Mouse (Mus musculus): ENCODE measurements around the gene Shc4.
A peak's percentile ranks its signal among the peaks of the same experiment; 100 is the strongest.

Shc4 gene

GRCm38 (mm10) chr2:125724086-125724430 lies at the start of gene Shc4:
Gene Shc4, minus strand, starts transcription at chr2:125724148.
- peak; percentile 11; the same call in 1 of the 2 replicates for ATAC-seq (ENCODE audit: insufficient number of reproducible peaks, low FRiP score, low TSS enrichment)

- 0 out of 2 replicates have a peak, but pooled peaks have one; percentile 36 for ATAC-seq (ENCODE audit: insufficient number of reproducible peaks, low FRiP score, low TSS enrichment)
Measured at GRCm38 (mm10) chr2:125765029-125765428, 41.1 kb upstream of the Shc4 start.

DNA sequence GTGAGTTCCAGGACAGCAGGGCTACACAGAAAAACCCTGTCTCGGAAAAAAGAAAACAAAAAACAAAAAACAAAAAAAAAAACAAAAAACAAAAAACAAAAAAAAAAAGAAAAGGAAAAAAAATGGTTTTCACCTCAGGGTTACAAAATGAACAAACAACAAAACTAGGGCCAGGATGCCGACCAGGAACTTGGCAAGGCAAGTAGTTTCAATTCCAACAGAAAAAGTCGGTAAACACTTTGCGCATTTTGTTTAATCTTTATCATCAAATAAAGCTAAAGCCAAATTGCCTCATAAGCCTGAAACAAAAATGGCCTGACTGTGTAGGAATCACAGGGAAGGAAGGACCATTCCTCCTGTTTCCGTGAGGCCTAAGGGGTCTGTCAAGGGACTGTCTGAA lies 40.6 kb upstream of the Shc4 start:
- ATAC-seq (ENCODE audit: insufficient number of reproducible peaks, low FRiP score, low TSS enrichment): no peak

- ATAC-seq (ENCODE audit: insufficient number of reproducible peaks, low FRiP score, low TSS enrichment): no peak
Measured at GRCm38 (mm10) chr2:125749330-125749729, 25.4 kb upstream of the Shc4 start.

GRCm38 (mm10) chr2:125739338-125739737 lies 15.4 kb upstream of the Shc4 start:
- no peak for ATAC-seq (ENCODE audit: insufficient number of reproducible peaks, low FRiP score, low TSS enrichment)

DNA sequence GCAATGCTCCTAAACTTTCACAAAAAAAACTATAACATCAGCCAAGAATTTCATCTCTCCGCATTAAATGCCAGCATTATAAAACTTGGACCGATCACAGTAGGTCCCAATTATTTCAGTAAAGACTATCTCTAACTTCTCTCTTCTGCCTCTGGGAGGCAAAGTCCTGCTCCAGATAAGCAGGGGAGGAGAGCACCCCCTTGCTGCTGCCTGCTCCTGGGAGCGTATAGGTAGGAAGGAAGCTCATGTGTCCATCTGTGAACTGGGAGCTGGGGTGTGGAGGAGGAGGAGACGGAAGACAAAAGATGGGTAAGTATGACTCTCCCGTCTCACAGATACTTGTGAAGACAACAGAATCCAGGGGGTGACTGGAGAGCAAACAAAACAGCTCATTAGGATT lies 14.8 kb upstream of the Shc4 start:
- ATAC-seq (ENCODE audit: insufficient number of reproducible peaks, low FRiP score, low TSS enrichment): no peak

- no peak for ATAC-seq (ENCODE audit: insufficient number of reproducible peaks, low FRiP score, low TSS enrichment)
Measured at GRCm38 (mm10) chr2:125736025-125736343, 12.0 kb upstream of the Shc4 start.

- ATAC-seq (ENCODE audit: insufficient number of reproducible peaks, low FRiP score, low TSS enrichment): no peak
Measured at GRCm38 (mm10) chr2:125735333-125736024, 11.5 kb upstream of the Shc4 start.

GRCm38 (mm10) chr2:125734741-125735140 lies 10.8 kb upstream of the Shc4 start:
- no peak for ATAC-seq (ENCODE audit: insufficient number of reproducible peaks, low FRiP score, low TSS enrichment)

- ATAC-seq (ENCODE audit: insufficient number of reproducible peaks, low FRiP score, low TSS enrichment): peak; percentile 93
Measured at GRCm38 (mm10) chr2:125731763-125732560, 8.0 kb upstream of the Shc4 start.

DNA sequence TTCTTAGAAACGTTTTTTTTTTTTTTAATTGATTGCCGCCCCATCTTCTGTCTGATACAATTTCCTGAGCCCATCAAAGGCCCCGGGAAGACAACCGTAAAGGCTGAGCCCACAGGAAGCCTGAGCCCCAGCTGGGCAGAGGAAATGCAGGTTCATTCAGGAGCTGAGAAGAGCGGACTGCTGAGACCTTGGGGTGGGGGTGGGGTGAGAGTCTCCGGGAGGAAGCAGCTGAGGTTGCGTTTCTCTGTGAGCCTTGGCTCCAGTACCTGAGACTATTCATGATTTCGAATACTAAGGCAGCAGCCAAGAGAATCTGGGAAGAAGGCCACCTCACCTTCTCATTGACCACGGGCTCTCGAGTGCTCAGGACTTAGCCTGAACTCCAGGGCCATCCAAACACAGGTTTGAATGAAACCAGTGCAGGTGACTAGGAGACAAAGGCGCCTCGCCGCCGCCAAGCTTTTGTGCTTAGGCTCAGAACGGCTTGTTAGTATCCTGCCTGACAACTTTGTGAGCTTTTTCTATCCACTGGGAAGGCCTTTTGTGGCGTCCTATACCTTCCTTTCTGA lies 682 bp upstream of the Shc4 start:
- peak; percentile 32; the same call in 1 of the 2 replicates for ATAC-seq (ENCODE audit: insufficient number of reproducible peaks, low FRiP score, low TSS enrichment)

DNA sequence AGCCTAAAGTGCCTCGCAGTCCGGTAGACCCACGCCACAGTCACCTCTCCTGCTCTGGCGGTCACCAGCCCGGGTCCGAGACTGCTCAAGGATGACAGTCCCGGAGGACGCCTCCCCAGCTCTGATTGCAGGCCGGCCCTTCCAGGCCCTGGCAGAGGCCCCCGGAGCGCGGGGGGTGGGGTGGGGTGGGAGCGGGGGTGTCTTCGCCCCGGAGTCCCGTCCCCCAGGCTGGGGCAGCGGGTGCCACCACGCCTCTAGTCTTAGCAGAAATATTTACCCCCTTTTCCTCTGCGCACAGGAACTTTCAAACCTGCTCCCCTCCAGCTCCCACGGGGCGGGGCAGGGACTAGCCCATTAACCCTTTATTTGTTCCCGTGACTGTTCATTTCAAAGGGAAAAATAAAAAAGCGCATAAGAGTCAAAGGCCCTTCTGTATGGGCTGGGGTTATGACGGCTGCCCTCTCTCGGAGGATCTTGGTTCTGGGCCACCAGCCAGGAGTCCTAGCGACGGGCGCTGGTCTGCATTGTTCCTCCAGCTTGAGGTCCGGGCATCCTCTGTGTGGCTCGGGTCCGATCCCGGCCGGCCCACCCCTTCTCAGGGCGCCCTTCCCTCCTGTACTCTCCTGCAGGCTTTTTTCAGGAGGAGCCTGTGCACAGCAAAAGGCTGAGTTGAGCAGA lies 401 bp downstream of the Shc4 start:
- ATAC-seq (ENCODE audit: insufficient number of reproducible peaks, low FRiP score, low TSS enrichment): peak; percentile 41

DNA sequence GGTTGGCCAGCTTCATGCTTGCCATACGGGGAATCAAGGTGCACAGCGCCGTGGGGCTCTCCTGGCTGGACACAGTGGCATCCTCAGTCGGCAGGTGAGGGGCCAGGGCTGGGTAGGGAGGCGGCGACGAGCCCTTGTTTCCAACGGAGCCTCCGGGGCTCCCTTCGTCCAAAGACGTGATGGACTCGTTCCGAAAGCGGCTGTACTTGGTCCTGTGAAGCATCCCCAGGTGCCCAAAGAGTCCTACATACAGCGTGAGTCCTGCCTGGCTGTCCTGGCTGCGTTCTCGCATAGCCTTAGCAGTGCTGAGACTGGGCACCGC lies 901 bp downstream of the Shc4 start:
- ATAC-seq (ENCODE audit: insufficient number of reproducible peaks, low FRiP score, low TSS enrichment): peak; percentile 28; the same call in 1 of the 2 replicates

- ATAC-seq (ENCODE audit: insufficient number of reproducible peaks, low FRiP score, low TSS enrichment): no peak
Measured at GRCm38 (mm10) chr2:125716599-125716998, 7.3 kb downstream of the Shc4 start.

DNA sequence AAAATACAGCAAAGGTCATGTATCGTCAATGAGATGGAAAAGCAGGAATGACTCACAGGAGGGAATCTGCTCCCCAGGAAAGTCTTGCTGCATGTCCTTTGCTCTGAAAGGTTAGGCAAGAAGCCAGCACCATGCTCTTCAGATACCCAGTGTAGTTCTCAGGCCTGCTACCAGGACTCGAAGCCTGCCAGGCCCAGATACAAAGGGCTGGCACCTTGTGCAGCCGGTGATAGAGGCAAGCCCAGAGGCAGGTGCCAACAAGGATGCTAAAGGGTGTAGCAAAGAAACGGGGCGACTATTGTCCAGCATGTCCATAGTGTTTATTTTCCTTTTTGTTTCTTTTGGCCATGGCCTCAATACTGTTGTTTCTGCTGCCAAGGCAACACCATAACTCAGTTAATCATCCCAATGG lies 17.4 kb downstream of the Shc4 start:
- ATAC-seq (ENCODE audit: insufficient number of reproducible peaks, low FRiP score, low TSS enrichment): no peak

DNA sequence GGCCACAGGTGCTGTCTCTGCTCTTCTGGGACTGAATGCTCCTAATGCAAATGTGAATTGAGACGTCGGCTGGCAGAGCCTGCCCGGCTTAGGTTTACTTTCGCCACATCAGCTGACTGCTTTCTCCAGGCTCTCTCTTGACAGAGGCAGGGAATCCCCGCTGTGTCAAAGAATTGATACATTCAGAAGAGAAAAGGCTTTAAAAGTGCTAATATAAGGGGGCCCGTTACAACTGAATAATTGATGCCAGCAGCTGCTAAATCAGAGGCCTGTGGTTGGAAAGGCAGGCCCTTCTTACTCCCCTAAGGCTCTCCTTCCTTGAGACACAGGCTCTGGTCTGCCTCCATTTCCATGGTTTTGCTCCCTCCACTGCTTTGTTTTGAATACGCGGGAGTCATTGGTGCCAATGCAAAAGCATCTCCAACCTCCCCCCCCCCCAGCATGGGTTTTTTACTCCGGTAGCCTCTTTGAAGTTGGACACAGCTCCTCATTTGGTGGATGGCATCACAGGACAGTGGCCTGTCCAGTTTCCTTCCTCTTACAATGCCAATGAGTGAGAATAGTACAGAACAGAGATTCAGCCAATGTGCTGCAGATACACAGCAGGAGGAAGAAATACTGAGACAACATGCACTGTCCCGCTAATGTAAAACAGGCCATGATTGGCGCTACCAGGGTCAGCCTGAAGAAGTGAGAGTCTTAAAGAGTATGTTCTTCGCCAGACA lies 18.9 kb downstream of the Shc4 start:
- ATAC-seq (ENCODE audit: insufficient number of reproducible peaks, low FRiP score, low TSS enrichment): no peak

DNA sequence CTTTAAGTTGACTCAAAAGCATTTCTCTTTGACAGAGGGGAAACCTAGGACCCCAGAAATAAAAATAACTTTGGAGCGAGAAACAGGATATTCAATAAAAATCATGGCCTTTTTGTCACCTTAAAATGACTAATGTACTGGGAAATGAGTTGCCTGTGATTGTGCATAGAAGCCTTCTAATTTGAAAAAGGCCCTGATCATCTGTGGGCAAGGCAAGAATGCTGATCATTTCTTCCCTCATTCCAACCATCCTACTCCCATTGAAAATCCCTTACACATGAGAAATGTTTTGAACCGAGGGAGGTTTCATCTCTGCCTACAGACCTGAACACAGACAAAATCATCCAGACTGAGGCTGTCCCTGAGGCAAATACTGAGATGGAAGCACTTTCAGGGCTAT lies 21.1 kb downstream of the Shc4 start:
- no peak for ATAC-seq (ENCODE audit: insufficient number of reproducible peaks, low FRiP score, low TSS enrichment)

DNA sequence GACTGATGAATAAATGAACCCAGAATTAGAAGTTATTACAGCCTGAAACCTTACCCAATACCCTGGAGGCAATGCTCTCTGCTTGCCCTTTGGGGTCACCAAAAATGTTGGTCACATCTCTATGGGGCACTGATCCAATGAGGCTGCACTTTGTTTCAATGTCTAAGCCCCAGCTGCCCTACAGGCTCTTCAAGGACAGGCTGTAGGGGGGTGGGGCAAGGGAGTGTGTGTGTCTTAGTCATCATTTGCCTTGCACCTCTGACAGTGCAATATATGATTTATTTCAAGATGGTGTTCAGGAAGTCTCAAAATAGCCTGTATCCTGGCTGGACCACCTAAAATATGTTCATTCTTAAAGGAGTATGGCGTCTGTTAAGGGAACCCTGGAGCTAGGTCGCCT lies 22.3 kb downstream of the Shc4 start:
- no peak for ATAC-seq (ENCODE audit: insufficient number of reproducible peaks, low FRiP score, low TSS enrichment)

DNA sequence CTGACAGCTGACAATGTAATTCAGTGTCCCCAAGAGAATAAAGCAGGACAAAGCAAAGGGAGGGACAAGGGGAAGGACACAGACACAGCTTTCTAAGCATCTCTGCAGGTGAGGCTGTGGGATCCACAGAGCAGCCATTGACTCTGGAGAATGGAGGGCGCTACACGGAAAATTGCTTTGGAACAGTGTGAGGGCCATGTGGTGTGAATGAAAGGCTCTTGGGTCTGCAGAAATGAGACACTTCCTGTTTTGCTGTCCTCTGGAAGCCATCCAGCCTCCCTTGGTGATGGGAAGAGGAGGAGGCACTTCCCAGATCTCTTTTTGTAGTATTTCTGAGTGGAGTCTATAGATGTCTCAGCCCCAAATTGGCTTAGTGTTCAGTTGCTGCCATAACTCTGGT lies 27.7 kb downstream of the Shc4 start:
- ATAC-seq (ENCODE audit: insufficient number of reproducible peaks, low FRiP score, low TSS enrichment): no peak

- ATAC-seq (ENCODE audit: insufficient number of reproducible peaks, low FRiP score, low TSS enrichment): no peak
Measured at GRCm38 (mm10) chr2:125694798-125695197, 29.1 kb downstream of the Shc4 start.

GRCm38 (mm10) chr2:125692010-125692409 lies 31.9 kb downstream of the Shc4 start:
- ATAC-seq (ENCODE audit: insufficient number of reproducible peaks, low FRiP score, low TSS enrichment): no peak
